Mouse (Mus musculus) kidney, adult 2 months (tissue): ENCODE measurements around the gene Olfr1135.

Source experiments
- CTCF ChIP-seq: fragments of 200-500 bp; conservative IDR thresholded peaks from 2 replicates; pipeline ENCODE4 v1.5.1; 2011; ENCODE audit warnings: low read depth, mild to moderate bottlenecking, control low read depth, low read length, moderate library complexity, mixed read lengths; ENCODE audit not compliant: insufficient read depth, insufficient read length
- POLR2A ChIP-seq: fragments of 200-500 bp; IDR thresholded peaks from one replicate; pipeline ENCODE4 v1.6.1; 2011; ENCODE audit warnings: low read depth, low read length, control low read depth

DNA sequence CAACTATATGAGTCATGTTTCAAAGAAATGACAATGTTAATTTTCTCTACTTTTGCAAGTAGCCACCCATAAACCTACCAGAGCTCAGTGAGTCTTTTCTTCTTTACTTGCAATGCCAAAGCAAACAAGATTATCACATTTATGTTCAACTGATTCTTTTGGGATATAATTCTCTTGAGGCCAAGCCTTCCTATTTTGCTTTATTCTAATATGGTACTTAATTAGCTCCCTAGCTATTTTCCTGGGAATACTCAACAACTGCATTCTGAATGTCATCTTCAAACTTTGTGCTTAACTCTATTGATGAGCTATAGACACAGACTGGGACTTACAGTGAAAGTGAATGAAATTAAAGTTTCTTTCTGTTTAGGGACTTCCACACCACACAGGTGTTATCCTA lies 39.6 kb upstream of the Olfr1135 start, which contains the start of gene Olfr1137:
- TF ChIP-seq CTCF (no peak), POLR2A (no peak)
